Mouse (Mus musculus): ENCODE data around the gene Ppp2r5c. TPM values are rescaled to one million over a fixed set of nuclear protein-coding genes. Genes with fewer than 3 reads are reported as not detected.
A peak's percentile ranks its signal among the peaks of the same experiment; 100 is the strongest.

The Ppp2r5c gene
- polyA plus RNA-seq, 1 experiment from 2014 or later, result 126 TPM

DNA sequence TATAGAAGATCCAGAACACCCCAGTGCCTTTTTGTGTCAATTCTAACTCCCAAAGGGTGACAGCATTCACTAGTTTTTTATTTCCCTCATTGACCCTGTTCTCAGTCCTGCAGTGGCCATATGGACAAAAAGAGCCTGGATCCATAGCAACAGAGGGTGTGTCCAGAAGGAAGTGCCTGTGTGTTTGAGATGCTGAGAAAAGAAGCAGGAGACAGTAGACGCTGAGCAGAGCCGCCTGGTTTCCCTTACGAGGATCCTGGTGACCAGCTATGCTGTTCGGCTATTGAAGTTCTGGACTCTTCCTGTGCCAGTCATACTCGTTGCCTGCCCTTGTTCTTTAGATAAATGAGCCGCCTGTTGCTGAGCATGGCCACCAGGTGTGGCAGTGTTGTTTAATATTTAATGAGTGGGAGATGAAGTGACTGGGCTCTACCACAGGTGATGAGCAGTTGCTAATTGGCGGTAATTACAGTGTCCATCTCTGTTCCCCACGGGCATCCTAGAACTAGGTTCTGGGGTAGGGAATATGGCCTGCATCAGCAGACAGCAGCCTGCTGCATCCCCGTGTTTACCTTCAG lies 65.0 kb downstream of the Ppp2r5c start:
- no peak overlapping the region for H3K4me3 ChIP-seq (replicated peaks; ENCODE audit: low read depth, low read length)
- no peak overlapping the region for H3K27ac ChIP-seq
- H3K9ac ChIP-seq (ENCODE audit: low read depth, low read length), result no peak overlapping the region
- peaks cover 17% of the 10 kb centered on the region for H3K4me1 ChIP-seq (replicated peaks; ENCODE audit: insufficient read depth, low read length)
- WGBS, result 68% methylated on average over 9 of the region's 9 CpGs
- DNase-seq (ENCODE audit: low spot score) (no peak), ATAC-seq (replicated peaks; ENCODE audit: low FRiP score, low read depth) (no peak)
- H3K4me2 ChIP-seq (ENCODE audit: low read length), result no peak overlapping the region
- H3K27me3 ChIP-seq (ENCODE audit: insufficient read depth, low read length), result no peaks in the 10 kb centered on the region
- TF ChIP-seq CTCF (IDR thresholded peaks at IDR 0.05; ENCODE audit: low read depth), result no peak
- no peaks in the 10 kb centered on the region for H3K9me3 ChIP-seq (replicated peaks; ENCODE audit: low read length)
- H3K36me3 ChIP-seq (ENCODE audit: insufficient read depth, low read length), result no peaks in the 10 kb centered on the region

DNA sequence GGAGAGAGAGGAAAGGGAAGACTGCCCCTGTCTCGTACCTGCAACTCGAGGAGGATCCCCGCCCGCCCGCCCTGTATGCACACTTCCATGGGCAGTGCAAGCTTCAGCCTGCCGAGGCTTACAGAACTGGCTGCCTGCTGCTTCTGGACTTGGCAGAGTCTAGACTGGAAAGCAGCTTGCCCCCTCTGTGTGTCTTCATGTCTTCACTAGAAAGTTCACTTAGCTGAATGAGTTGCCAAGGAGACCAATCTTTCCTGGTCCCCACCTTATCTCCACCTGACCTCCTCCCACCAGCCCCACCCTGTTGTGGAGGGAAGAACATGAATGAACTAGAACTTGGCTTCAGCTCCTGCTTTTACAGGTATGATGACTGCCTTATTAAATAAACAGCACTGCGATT lies 66.0 kb downstream of the Ppp2r5c start:
- Histone ChIP-seq H3K4me3 (replicated peaks; ENCODE audit: low read depth, low read length) (no peak overlapping the region), H3K27me3 (ENCODE audit: insufficient read depth, low read length) (no peaks in the 10 kb centered on the region), H3K9ac (ENCODE audit: low read depth, low read length) (no peak overlapping the region), H3K4me1 (replicated peaks; ENCODE audit: insufficient read depth, low read length) (peaks cover 17% of the 10 kb centered on the region), H3K9me3 (replicated peaks; ENCODE audit: low read length) (no peaks in the 10 kb centered on the region), H3K4me2 (ENCODE audit: low read length) (no peak overlapping the region), H3K27ac (no peak overlapping the region), H3K36me3 (ENCODE audit: insufficient read depth, low read length) (no peaks in the 10 kb centered on the region)
- ATAC-seq (replicated peaks; ENCODE audit: low FRiP score, low read depth), result no peak
- WGBS, result 74% methylated on average over 7 of the region's 7 CpGs
- DNase-seq (ENCODE audit: low spot score), result no peak
- TF ChIP-seq CTCF (IDR thresholded peaks at IDR 0.05; ENCODE audit: low read depth), result no peak

DNA sequence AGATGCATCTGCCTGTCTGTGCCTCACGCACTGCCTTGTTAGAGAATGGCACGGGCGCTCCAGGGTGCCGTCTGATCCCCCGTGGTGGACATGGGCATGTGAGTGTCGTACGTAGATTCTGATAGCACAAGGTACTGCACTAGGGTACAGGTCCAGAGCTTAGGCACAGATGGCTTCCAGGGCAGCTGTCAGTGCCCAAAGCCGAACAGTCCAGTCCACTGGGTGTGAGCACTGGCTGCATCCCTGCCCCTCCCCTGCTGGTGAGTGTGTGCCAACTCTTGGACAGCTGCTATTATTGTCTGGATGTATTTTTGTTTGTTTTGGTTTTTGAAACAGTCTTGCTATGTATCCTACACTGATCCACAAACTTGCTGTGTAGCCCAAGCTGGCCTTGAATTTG lies 68.8 kb downstream of the Ppp2r5c start:
- H3K4me2 ChIP-seq (ENCODE audit: low read length), result no peak overlapping the region
- 0 out of 2 replicates have a peak, but pooled peaks cover 5% of the 10 kb centered on the region for H3K36me3 ChIP-seq (ENCODE audit: insufficient read depth, low read length)
- H3K4me3 ChIP-seq (replicated peaks; ENCODE audit: low read depth, low read length), result no peak overlapping the region
- H3K27ac ChIP-seq, result no peak overlapping the region
- DNase-seq (ENCODE audit: low spot score), result no peak
- 84% methylated on average over 8 of the region's 8 CpGs for WGBS
- no peak overlapping the region for H3K9ac ChIP-seq (ENCODE audit: low read depth, low read length)
- H3K4me1 ChIP-seq (replicated peaks; ENCODE audit: insufficient read depth, low read length), result peaks cover 5% of the 10 kb centered on the region
- H3K27me3 ChIP-seq (ENCODE audit: insufficient read depth, low read length), result no peaks in the 10 kb centered on the region
- TF ChIP-seq CTCF (IDR thresholded peaks at IDR 0.05; ENCODE audit: low read depth), result no peak
- ATAC-seq (replicated peaks; ENCODE audit: low FRiP score, low read depth), result no peak
- no peaks in the 10 kb centered on the region for H3K9me3 ChIP-seq (replicated peaks; ENCODE audit: low read length)

DNA sequence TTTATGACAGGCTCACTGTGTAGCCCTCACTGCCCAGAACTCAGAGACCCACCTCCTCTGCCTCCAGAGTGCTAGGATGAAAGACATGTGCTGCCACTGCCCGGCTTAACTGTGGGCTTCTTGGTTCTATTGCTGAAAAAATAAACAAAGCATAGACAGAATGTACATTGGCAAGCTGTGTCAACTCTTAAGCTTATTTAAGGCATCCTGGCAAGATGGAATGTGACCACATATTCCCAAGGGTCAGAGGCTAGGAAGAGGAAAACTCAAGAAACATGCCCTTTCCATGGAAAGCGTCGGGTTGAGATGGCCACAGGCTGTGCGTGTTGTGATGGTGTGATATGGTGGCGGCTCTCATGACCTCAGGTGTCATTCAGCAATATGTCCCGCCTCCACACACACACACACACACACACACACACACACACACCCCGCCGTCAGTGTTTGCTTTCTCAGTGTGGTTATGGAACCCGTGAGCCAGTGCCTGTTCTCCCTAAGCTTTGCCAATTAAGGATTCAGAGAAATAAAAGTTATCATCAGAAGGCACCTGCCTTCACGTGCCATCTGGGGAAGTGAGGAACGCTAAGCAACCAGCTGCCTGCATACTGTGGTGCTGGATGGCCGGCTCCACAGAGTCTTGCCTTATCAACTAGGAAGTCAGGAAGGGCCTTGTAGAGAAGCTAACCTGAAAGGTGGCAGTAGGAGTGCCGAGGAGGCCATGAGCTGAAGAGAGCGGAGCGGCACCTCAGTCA lies 73.5 kb downstream of the Ppp2r5c start:
- WGBS, result 72% methylated on average over 15 of the region's 15 CpGs
- no peak for ATAC-seq (replicated peaks; ENCODE audit: low FRiP score, low read depth)
- TF ChIP-seq CTCF (IDR thresholded peaks at IDR 0.05; ENCODE audit: low read depth), result no peak

DNA sequence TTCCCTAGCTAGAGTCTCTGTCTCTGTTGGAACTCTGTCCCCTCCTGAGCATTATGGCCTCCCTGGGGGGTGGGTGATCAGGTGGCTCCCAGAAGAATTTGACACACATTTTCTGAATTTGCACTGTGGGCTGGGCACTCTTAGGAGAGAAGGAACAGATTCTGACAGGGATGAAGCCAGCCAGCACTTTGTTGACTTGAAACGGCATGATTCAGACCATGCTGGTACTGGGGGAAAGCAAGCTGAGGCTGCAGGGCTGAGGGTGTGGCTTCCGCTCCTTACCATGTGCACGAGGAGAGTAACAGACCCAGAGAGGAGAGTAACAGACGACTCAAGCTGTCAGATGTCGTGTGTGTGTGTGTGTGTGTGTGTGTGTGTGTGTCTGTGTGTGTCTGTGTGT lies 76.6 kb downstream of the Ppp2r5c start:
- Histone ChIP-seq H3K27ac (no peak overlapping the region), H3K27me3 (ENCODE audit: insufficient read depth, low read length) (no peaks in the 10 kb centered on the region), H3K9me3 (replicated peaks; ENCODE audit: low read length) (no peaks in the 10 kb centered on the region), H3K9ac (ENCODE audit: low read depth, low read length) (no peak overlapping the region), H3K4me2 (ENCODE audit: low read length) (no peak overlapping the region), H3K4me1 (replicated peaks; ENCODE audit: insufficient read depth, low read length) (no peaks in the 10 kb centered on the region), H3K4me3 (replicated peaks; ENCODE audit: low read depth, low read length) (no peak overlapping the region), H3K36me3 (ENCODE audit: insufficient read depth, low read length) (peaks cover 25% of the 10 kb centered on the region; the same call in 1 of the 2 replicates)
- TF ChIP-seq CTCF (IDR thresholded peaks at IDR 0.05; ENCODE audit: low read depth), result no peak
- 86% methylated on average over 5 of the region's 5 CpGs for WGBS
- no peak for ATAC-seq (replicated peaks; ENCODE audit: low FRiP score, low read depth)
- no peak for DNase-seq (ENCODE audit: low spot score)

More for the DNA sequence above, 73.5 kb downstream of the Ppp2r5c start:
- H3K27me3 ChIP-seq (ENCODE audit: insufficient read depth, low read length), result no peaks in the 10 kb centered on the region
- no peak overlapping the region for H3K4me2 ChIP-seq (ENCODE audit: low read length)
- peaks cover 22% of the 10 kb centered on the region; the same call in 1 of the 2 replicates for H3K36me3 ChIP-seq (ENCODE audit: insufficient read depth, low read length)
- 0 out of 2 replicates have a peak overlapping the region, but pooled peaks have one; percentile 13 for H3K27ac ChIP-seq
- no peak for DNase-seq (ENCODE audit: low spot score)
- peaks cover 4% of the 10 kb centered on the region; the same call in 1 of the 2 replicates for H3K4me1 ChIP-seq (replicated peaks; ENCODE audit: insufficient read depth, low read length)
- no peak overlapping the region for H3K9ac ChIP-seq (ENCODE audit: low read depth, low read length)
- no peak overlapping the region for H3K4me3 ChIP-seq (replicated peaks; ENCODE audit: low read depth, low read length)
- no peaks in the 10 kb centered on the region for H3K9me3 ChIP-seq (replicated peaks; ENCODE audit: low read length)

DNA sequence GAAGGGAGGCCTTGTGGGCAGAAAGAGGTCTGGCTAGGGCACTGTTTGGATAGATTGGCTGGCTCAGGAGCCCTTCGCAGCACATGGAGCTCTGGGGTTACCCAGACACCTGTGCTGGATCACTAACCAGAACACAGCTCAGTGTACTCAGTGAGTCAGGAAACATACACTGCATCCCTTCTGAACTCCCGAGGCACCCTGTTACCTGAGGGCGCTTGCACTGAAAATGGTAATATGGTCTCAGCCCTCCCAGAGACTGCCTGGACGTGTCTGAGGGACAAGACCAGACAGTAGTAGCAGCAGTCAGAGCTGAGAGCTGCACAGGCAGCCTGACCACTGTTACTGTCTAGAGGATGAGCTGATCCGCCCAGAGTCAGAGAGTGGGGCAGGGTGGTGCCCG lies 85.8 kb downstream of the Ppp2r5c start:
- Histone ChIP-seq H3K9ac (ENCODE audit: low read depth, low read length) (no peak overlapping the region), H3K9me3 (replicated peaks; ENCODE audit: low read length) (no peaks in the 10 kb centered on the region), H3K4me2 (ENCODE audit: low read length) (no peak overlapping the region), H3K4me3 (replicated peaks; ENCODE audit: low read depth, low read length) (no peak overlapping the region), H3K27me3 (ENCODE audit: insufficient read depth, low read length) (no peaks in the 10 kb centered on the region), H3K36me3 (ENCODE audit: insufficient read depth, low read length) (no peaks in the 10 kb centered on the region), H3K4me1 (replicated peaks; ENCODE audit: insufficient read depth, low read length) (no peaks in the 10 kb centered on the region; the same call in 1 of the 2 replicates), H3K27ac (no peak overlapping the region)
- DNase-seq (ENCODE audit: low spot score), result no peak
- WGBS, result 84% methylated on average over 6 of the region's 6 CpGs
- TF ChIP-seq CTCF (IDR thresholded peaks at IDR 0.05; ENCODE audit: low read depth), result no peak
- no peak for ATAC-seq (replicated peaks; ENCODE audit: low FRiP score, low read depth)
